Mouse (Mus musculus) embryonic facial prominence, embryonic 12.5 days (tissue): ENCODE measurements at regions not wholly inside any gene's neighbourhood (a gene's known extent, or its start where the extent isn't known, plus 50 kb on each side); places are given as distances from the start of the nearest gene placed in this dataset.

Source experiments
- ATAC-seq: fragments of 200-750 bp; cut with Nextera tagmentation; 2 replicates; pipeline ENCODE4 v1.8.0; 2017; ENCODE audit not compliant: insufficient number of reproducible peaks, insufficient read depth, low FRiP score, low TSS enrichment
- H3K27ac ChIP-seq: fragments of 300-500 bp; sonication (generic); 2 replicates; pipeline ENCODE4 v1.5.1; 2016; ENCODE audit warnings: mild to moderate bottlenecking
- H3K27me3 ChIP-seq: fragments of 300-500 bp; sonication (generic); 2 replicates; pipeline ENCODE4 v1.6.1; 2016; ENCODE audit warnings: mild to moderate bottlenecking, moderate library complexity
- H3K36me3 ChIP-seq: fragments of 300-500 bp; sonication (generic); 2 replicates; pipeline ENCODE4 v1.6.1; 2016; ENCODE audit warnings: mild to moderate bottlenecking
- H3K4me1 ChIP-seq: fragments of 300-500 bp; sonication (generic); 2 replicates; pipeline ENCODE4 v1.6.1; 2016
- H3K4me2 ChIP-seq: fragments of 300-500 bp; sonication (generic); replicated peaks from 2 replicates; pipeline ENCODE4 v1.6.1; 2016; ENCODE audit warnings: mild to moderate bottlenecking, moderate library complexity
- H3K4me3 ChIP-seq: fragments of 300-500 bp; sonication (generic); 2 replicates; pipeline ENCODE4 v1.5.1; 2016; ENCODE audit warnings: mild to moderate bottlenecking
- H3K9ac ChIP-seq: fragments of 300-500 bp; sonication (generic); 2 replicates; pipeline ENCODE4 v1.6.1; 2016; ENCODE audit warnings: mild to moderate bottlenecking, moderate library complexity
- H3K9me3 ChIP-seq: fragments of 300-500 bp; sonication (generic); 2 replicates; pipeline ENCODE4 v1.6.1; 2016; ENCODE audit warnings: mild to moderate bottlenecking, moderate library complexity
- WGBS: fragments of 180-500 bp; shearing (Covaris S2); methylation state at CpG from one replicate; pipeline ENCODE4 v1.1.7; 2016; 5-methylcytosine and 5-hydroxymethylcytosine counted together

DNA sequence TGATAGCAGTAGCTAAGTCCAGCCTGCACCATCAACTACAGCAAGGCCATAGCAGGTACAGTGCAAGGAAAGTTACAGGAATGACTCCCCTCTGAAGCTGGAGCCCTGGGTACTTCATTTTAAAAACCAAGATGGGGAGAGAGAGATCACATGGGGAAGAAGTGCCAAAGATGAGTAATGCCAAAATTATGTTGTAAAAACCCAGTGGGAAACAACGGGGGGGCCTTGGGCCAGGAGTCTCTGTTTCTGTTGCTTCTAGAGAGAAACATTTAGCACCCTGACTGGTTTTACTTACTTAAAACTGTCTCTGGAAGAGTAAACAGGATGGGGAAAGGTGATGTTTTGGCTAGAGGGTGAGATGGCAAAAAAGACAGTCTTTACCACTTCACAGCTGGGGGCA, 392.6 kb downstream of the Nedd1 start:
- no peak for ATAC-seq
- Histone ChIP-seq H3K4me1 (peaks cover 13% of the 10 kb centered on the region), H3K27me3 (no peaks in the 10 kb centered on the region), H3K27ac (no peak overlapping the region), H3K4me2 (no peak overlapping the region), H3K4me3 (no peak overlapping the region), H3K36me3 (no peaks in the 10 kb centered on the region), H3K9ac (no peak overlapping the region), H3K9me3 (no peaks in the 10 kb centered on the region)
- 51% methylated on average over 1 of the region's 1 CpGs for whole genome bisulfite sequencing

DNA sequence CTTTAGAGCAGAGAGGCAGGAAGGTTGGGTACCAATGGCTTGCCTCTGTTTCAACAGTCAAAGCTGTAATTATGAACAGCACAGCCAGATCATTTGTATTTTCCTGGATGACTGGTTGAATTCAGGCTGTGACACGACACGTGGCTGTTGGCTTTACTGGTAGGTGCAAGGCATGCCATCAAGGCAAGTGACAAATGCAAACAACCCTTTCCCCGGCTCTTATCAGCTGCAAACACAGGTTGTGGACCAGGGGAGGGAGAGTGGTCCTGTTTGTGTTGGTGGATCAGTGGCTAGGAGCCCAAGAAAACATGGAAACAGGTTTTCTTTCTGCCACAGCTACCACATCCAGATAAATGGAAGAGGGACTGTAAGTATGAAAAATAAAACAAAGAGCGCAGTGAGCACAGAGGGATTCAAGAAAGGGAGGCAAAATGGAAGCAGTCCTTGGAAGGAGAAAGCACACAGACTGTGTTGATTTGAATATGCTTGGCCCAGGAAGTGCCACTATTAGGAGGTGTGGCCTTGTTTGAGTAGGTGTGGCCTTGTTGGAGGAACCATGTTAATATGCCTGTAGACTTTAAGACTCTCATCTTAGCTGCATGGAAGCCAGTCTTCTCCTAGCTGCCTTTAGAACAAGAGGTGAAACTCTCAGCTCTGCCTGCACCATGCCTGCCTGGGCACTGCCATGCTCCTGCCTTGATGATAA, 396.8 kb downstream of the Nedd1 start:
- H3K9ac ChIP-seq = no peak overlapping the region
- H3K4me2 ChIP-seq = no peak overlapping the region
- no peaks in the 10 kb centered on the region for H3K9me3 ChIP-seq
- ATAC-seq = no peak
- H3K27me3 ChIP-seq = no peaks in the 10 kb centered on the region
- no peaks in the 10 kb centered on the region for H3K36me3 ChIP-seq
- no peaks in the 10 kb centered on the region for H3K4me1 ChIP-seq
- no peak overlapping the region for H3K4me3 ChIP-seq
- WGBS = 73% methylated on average over 4 of the region's 4 CpGs
- H3K27ac ChIP-seq = no peak overlapping the region

DNA sequence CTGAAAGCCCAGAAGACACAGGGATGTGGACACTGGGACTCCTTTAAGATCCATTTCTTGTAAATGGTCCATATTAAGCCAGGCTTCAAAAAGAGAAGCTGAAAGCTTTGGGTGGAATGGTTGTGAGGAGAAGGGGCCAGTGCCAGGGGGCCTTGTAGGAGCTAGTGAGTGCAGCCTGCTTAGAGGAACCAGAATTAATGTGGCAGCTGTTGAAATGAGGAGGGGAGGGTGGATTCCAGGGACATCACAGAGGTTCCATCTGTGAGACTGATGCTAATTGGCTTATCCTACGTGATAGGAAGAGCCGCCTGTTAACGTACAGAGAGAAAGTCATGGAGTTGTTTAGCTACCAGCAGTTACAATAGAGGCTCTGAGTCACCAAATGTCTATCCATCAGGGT, 407.6 kb downstream of the Nedd1 start:
- no peaks in the 10 kb centered on the region for H3K9me3 ChIP-seq
- no peaks in the 10 kb centered on the region for H3K27me3 ChIP-seq
- WGBS = 63% methylated on average over 3 of the region's 3 CpGs
- no peak overlapping the region for H3K4me2 ChIP-seq
- H3K27ac ChIP-seq = no peak overlapping the region
- no peaks in the 10 kb centered on the region for H3K4me1 ChIP-seq
- no peak overlapping the region for H3K9ac ChIP-seq
- H3K4me3 ChIP-seq = no peak overlapping the region
- no peaks in the 10 kb centered on the region for H3K36me3 ChIP-seq
- no peak for ATAC-seq

DNA sequence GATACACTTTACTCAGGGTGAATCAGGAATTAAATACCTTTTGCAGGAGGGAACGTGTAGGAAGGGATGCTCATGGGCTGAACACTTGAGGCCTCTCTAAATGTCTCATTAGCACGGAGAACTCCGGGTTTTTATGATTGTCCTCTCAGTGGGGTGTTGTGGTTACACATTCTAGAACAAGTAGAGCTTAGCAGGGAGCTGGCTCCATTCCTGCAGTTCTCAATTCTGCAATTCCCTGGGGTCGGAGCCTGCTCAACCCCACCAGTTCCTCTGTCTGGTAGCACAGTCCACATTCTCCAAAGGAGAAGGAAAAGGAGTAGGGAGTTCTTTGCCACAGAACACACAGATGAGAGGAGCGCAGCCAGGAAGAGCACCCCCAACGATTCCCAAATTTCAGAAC, 409.9 kb downstream of the Nedd1 start:
- ATAC-seq = no peak
- WGBS = 84% methylated on average over 6 of the region's 6 CpGs
- H3K4me2 ChIP-seq = no peak overlapping the region

DNA sequence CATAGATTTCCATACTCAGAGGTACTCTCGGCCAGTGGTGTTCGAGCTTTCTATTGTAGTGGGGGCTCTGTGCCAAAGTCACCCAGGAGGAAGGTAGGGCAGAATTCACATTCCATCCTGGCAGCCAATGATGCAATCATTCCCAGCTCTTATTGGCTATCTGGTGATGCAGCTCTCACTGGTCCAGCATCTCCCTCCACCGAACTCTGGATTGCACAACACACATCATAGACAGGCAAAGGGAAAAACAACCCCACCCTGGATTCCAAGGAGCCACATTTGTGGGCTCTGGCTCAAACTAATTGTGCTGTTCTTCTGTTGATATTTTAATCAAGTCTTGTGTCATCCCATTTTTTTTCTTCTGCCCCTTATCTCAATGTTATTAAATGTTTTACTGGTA, 413.6 kb downstream of the Nedd1 start:
- H3K9ac ChIP-seq = no peak overlapping the region
- no peaks in the 10 kb centered on the region for H3K27me3 ChIP-seq
- H3K27ac ChIP-seq = no peak overlapping the region
- H3K4me2 ChIP-seq = no peak overlapping the region
- no peak overlapping the region for H3K4me3 ChIP-seq
- H3K4me1 ChIP-seq = no peaks in the 10 kb centered on the region
- ATAC-seq = no peak
- 89% methylated on average over 3 of the region's 3 CpGs for WGBS
- H3K36me3 ChIP-seq = no peaks in the 10 kb centered on the region
- H3K9me3 ChIP-seq = no peaks in the 10 kb centered on the region

More for the DNA sequence above, 409.9 kb downstream of the Nedd1 start:
- Histone ChIP-seq H3K27ac (no peak overlapping the region), H3K27me3 (no peaks in the 10 kb centered on the region), H3K36me3 (no peaks in the 10 kb centered on the region), H3K9ac (no peak overlapping the region), H3K4me3 (no peak overlapping the region), H3K9me3 (no peaks in the 10 kb centered on the region), H3K4me1 (no peaks in the 10 kb centered on the region)

DNA sequence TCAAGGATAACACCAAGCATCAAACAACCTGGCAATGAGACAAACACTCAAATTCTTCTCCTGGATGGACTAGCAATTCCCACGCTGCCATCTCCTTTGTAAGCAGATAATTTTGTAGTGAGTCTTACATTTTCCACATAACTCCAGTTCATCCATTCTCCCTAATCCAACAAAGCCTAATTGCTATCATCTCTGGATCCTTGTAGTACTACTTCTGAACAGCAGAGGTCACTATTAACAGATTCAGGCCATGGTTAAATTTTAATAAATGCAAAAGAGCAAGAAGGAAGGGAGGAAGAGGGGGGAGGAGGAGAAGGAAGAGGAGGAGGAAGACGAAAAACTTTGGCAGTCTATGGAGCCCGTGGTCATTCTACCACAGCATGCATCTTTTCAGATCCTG, 414.4 kb downstream of the Nedd1 start:
- H3K9me3 ChIP-seq = no peaks in the 10 kb centered on the region
- ATAC-seq = no peak
- H3K27ac ChIP-seq = no peak overlapping the region
- no peak overlapping the region for H3K9ac ChIP-seq
- WGBS = 51% methylated on average over 3 of the region's 3 CpGs
- no peaks in the 10 kb centered on the region for H3K36me3 ChIP-seq
- no peaks in the 10 kb centered on the region for H3K4me1 ChIP-seq
- no peak overlapping the region for H3K4me3 ChIP-seq
- no peaks in the 10 kb centered on the region for H3K27me3 ChIP-seq
- no peak overlapping the region for H3K4me2 ChIP-seq

DNA sequence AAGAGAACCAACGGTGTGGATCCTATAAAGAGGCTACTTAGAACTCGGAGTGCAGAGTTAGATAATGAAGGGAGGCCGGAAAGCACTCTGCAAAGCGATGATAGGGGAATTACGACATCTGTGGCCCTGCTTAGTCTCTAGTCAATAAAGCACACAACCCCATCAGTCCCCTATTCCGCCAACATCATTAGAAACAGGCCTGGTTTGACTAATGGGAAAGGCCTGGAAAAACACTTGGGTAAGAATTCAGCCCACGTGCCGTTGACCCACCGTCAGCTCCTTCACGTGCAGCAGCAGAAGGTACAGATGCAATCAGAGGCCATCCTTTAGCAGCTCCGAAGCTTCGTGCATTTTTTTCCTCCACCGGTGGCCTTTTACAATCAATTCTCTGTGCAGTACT, 423.5 kb downstream of the Nedd1 start:
- WGBS = 36% methylated on average over 13 of the region's 13 CpGs
- no peak for ATAC-seq

DNA sequence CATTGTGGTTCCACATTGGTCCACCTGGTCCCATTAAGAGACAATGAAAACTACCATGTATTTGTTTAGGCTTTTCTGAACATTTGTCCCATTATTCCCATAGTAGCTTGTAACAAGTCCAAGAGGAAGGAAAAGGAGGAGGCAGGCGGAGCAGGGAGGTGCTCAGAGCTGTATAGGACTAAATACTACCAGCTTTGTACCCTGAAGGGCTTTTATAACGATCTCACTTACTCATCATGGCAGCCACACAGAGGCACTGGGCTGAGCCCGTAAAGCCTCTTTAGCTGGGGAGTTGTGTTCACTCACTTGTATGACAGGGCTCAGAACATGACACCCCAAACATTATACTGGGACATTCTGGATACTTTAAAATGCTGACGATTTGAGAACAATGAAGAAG, 425.4 kb downstream of the Nedd1 start:
- Histone ChIP-seq H3K27ac (no peak overlapping the region), H3K9ac (no peak overlapping the region), H3K4me2 (no peak overlapping the region), H3K36me3 (no peaks in the 10 kb centered on the region), H3K27me3 (no peaks in the 10 kb centered on the region), H3K9me3 (no peaks in the 10 kb centered on the region), H3K4me1 (no peaks in the 10 kb centered on the region; the same call in 1 of the 2 replicates), H3K4me3 (no peak overlapping the region)
- ATAC-seq = no peak
- WGBS = 69% methylated on average over 4 of the region's 4 CpGs

More for the DNA sequence above, 423.5 kb downstream of the Nedd1 start:
- H3K27me3 ChIP-seq = no peaks in the 10 kb centered on the region
- no peaks in the 10 kb centered on the region for H3K36me3 ChIP-seq
- no peak overlapping the region for H3K4me2 ChIP-seq
- no peak overlapping the region for H3K4me3 ChIP-seq
- no peaks in the 10 kb centered on the region for H3K9me3 ChIP-seq
- no peaks in the 10 kb centered on the region; the same call in 1 of the 2 replicates for H3K4me1 ChIP-seq
- no peak overlapping the region for H3K9ac ChIP-seq
- no peak overlapping the region for H3K27ac ChIP-seq

DNA sequence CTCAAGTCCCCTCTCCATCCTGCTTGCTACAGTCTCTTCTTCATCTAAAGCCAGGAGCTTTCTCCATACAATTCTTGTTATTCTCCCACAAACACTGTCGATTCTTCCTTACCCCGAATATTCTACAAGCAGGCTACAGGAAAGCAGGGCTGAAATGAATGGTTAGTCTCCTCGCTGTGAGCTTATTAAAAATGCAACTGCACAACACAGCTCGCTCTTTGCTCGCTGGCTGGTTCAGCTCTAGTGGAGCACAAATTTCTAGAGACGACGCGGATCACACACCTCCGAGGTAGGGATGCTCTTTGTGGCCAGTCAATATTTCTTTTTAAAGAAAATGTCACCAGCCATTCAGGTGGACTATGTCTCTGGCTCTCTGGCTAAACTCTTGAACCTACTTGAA, 425.9 kb downstream of the Nedd1 start:
- H3K9me3 ChIP-seq = no peaks in the 10 kb centered on the region
- H3K27ac ChIP-seq = no peak overlapping the region
- H3K9ac ChIP-seq = no peak overlapping the region
- H3K4me2 ChIP-seq = no peak overlapping the region
- H3K36me3 ChIP-seq = no peaks in the 10 kb centered on the region
- no peak for ATAC-seq
- no peak overlapping the region for H3K4me3 ChIP-seq
- 80% methylated on average over 9 of the region's 9 CpGs for WGBS
- no peaks in the 10 kb centered on the region for H3K27me3 ChIP-seq
- H3K4me1 ChIP-seq = no peaks in the 10 kb centered on the region; the same call in 1 of the 2 replicates

DNA sequence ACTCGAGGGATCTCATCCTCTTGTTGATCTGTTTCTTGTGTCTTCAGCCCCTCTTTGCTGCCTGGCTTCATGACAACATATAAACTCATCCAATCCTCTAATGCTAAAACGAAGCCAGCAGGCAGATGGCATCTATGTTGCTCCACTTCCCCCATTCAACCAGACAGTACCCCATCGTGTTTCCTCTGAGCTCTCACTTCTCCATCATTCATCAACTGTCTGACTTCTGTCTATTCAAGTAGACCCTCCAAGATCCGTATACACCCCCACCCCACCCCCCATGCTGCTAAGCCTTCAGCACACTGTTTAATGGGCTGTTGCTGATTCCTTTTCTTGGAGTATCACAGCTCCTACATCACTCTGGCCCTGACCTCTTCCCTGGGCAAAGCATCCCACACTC, 429.0 kb downstream of the Nedd1 start:
- Histone ChIP-seq H3K4me2 (no peak overlapping the region), H3K9ac (no peak overlapping the region), H3K36me3 (no peaks in the 10 kb centered on the region), H3K27me3 (no peaks in the 10 kb centered on the region), H3K27ac (no peak overlapping the region), H3K9me3 (no peaks in the 10 kb centered on the region), H3K4me3 (no peak overlapping the region), H3K4me1 (no peaks in the 10 kb centered on the region)
- ATAC-seq = no peak
- 73% methylated on average over 4 of the region's 4 CpGs for WGBS

DNA sequence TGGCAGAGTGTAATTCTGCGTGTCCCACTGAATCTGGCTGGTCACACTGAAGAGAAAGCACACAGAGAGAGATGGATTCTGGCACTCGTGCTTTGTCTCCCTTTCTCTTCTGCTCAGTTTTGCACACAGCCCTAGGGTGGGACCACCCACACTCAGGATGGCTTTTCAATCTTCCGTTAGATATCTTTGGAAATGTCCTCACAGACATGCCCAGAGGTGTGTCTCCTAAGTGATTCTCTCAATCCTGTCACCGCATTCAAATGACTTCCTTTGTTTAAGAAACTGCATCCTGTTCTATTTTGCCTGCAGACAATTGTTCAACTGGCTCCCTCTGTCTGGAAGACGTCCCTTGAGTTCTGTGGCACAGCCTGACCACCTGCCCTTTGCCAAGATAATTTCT, 433.0 kb downstream of the Nedd1 start:
- Histone ChIP-seq H3K4me1 (no peaks in the 10 kb centered on the region), H3K9me3 (no peaks in the 10 kb centered on the region), H3K9ac (no peak overlapping the region), H3K27me3 (no peaks in the 10 kb centered on the region), H3K36me3 (no peaks in the 10 kb centered on the region), H3K4me2 (no peak overlapping the region), H3K27ac (no peak overlapping the region), H3K4me3 (no peak overlapping the region)
- no peak for ATAC-seq
- 32% methylated on average over 5 of the region's 5 CpGs for WGBS

DNA sequence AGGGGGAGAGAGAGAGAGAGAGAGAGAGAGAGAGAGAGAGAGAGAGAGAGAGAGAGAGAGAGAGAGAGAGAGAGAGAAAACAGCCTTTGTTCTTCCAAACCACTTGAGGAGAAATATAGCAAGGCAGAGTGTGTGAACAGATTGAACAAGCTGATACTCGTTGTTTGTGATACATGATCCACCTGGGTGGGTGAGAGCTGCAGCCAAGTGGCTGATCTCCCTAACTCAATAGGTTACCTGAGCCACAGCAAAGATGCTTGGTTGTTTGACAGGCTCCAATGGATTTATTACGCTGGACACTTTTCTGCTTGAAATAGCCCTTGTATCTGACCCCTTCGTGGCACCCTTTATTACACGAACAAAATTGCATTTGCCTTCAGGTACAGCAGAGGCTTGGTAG, 438.0 kb downstream of the Nedd1 start:
- WGBS = 56% methylated on average over 4 of the region's 4 CpGs
- H3K36me3 ChIP-seq = no peaks in the 10 kb centered on the region
- no peak overlapping the region for H3K9ac ChIP-seq
- no peak overlapping the region for H3K27ac ChIP-seq
- no peaks in the 10 kb centered on the region for H3K4me1 ChIP-seq
- H3K9me3 ChIP-seq = no peaks in the 10 kb centered on the region
- ATAC-seq = no peak
- H3K27me3 ChIP-seq = no peaks in the 10 kb centered on the region
- H3K4me2 ChIP-seq = no peak overlapping the region
- no peak overlapping the region for H3K4me3 ChIP-seq

DNA sequence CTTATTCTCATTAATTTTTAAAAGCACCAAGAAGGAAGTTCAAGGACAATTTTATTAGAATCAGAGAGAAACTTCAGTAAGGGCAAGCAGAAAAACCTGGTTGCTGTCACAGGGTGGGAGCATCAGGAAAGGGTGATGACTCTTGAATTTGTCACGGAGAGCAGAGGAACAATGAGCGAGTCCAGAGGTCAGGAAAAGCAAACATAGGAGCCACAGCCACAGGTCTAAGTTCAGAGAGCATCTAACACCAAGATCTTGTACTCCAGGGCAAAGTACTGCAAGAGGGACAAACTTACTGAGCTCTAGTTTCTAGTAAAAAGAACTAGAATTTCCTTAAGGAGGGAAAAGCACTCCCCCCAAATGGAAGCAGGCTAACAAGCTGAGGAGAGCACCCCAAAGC, 444.2 kb downstream of the Nedd1 start:
- Histone ChIP-seq H3K4me2 (no peak overlapping the region), H3K9ac (no peak overlapping the region), H3K4me3 (no peak overlapping the region), H3K36me3 (no peaks in the 10 kb centered on the region), H3K4me1 (no peaks in the 10 kb centered on the region), H3K27me3 (no peaks in the 10 kb centered on the region), H3K27ac (no peak overlapping the region), H3K9me3 (no peaks in the 10 kb centered on the region)
- WGBS = 22% methylated on average over 2 of the region's 2 CpGs
- no peak for ATAC-seq
